In genomic region chr14:76936671-76937070, GRCm38 (mm10) we compare ENCODE assay signal across 16 mouse cellular contexts.
DNase-seq lines count a peak whose midpoint lies in the region; ATAC-seq and TF ChIP-seq lines count a peak whose summit lies in the region.
"Had no signal": no experiment of that assay in that cellular context is flagged by ENCODE, and none has a peak within 500 bp of the region (broad histone marks: within the 10 kb centered on the region; RNA-seq: fewer than 3 reads in every experiment).

No protein-coding gene starts in this region.

- no peak overlapping the region for H3K27ac ChIP-seq in lung, embryonic 14.5 days (ENCODE audit: low read depth)
- H3K27ac ChIP-seq: gastrocnemius, adult 2 months; lung, embryonic 15.5 days; midbrain, embryonic 15.5 days; neural tube, embryonic 13.5 days had no signal

- H3K4me1 ChIP-seq in lung, embryonic 14.5 days (ENCODE audit: insufficient read depth) = peaks cover 8% of the 10 kb centered on the region; the same call in 1 of the 2 replicates
- peaks cover 2% of the 10 kb centered on the region for H3K4me1 ChIP-seq in lung, adult 2 months (ENCODE audit: control insufficient read depth, insufficient read depth, low read length)
- H3K4me1 ChIP-seq: midbrain, embryonic 15.5 days; neural tube, embryonic 13.5 days had no signal

- TF ChIP-seq CTCF in lung, embryonic 14.5 days (IDR thresholded peaks at IDR 0.05; ENCODE audit: low read depth) = no peak
- no peak for TF ChIP-seq CTCF in lung, adult 2 months (IDR thresholded peaks at IDR 0.05; ENCODE audit: insufficient read depth, low read length)

- no peak overlapping the region for H3K9ac ChIP-seq in lung, embryonic 14.5 days
- H3K9ac ChIP-seq: heart, embryonic 12.5 days; limb, embryonic 12.5 days; lung, embryonic 15.5 days; midbrain, embryonic 15.5 days; neural tube, embryonic 13.5 days had no signal

- no peak overlapping the region for H3K4me3 ChIP-seq in lung, embryonic 14.5 days (ENCODE audit: low read depth, low read length)
- no peak overlapping the region for H3K4me3 ChIP-seq in lung, adult 2 months (replicated peaks; ENCODE audit: extremely low read depth, low read depth, low read length)
- H3K4me3 ChIP-seq: gastrocnemius, adult 2 months; heart, embryonic 12.5 days; limb, embryonic 12.5 days; lung, embryonic 15.5 days; midbrain, embryonic 15.5 days; neural tube, embryonic 13.5 days had no signal

- WGBS in lung, embryonic 14.5 days = 67% methylated on average over 1 of the region's 1 CpGs
- WGBS in lung, adult 2 months = 84% methylated on average over 1 of the region's 1 CpGs

- ATAC-seq in lung, embryonic 14.5 days (ENCODE audit: insufficient read depth) = no peak
- ATAC-seq: intestine, embryonic 16.5 days; midbrain, embryonic 15.5 days had no signal

- DNase-seq in adrenal gland, postnatal 14 days = peak; percentile 27
- DNase-seq in adrenal gland, postnatal 4 days (ENCODE audit: low spot score in 2 of 2) = no peak
- peak; percentile 44 for DNase-seq in lung, embryonic 14.5 days
- DNase-seq in lung, adult 2 months = no peak
- peak; percentile 45 to 72 for DNase-seq in cerebellum, postnatal 25 days
- peak; percentile 53 for DNase-seq in lung, postnatal 36 days
- no peak for DNase-seq in thymus, postnatal 0 days (ENCODE audit: low spot score)
- DNase-seq in liver = no peak
- DNase-seq: gastrocnemius, adult 2 months; layer of hippocampus, postnatal 36 days had no signal

- no peaks in the 10 kb centered on the region for H3K36me3 ChIP-seq in lung, embryonic 14.5 days (ENCODE audit: insufficient read depth)
- H3K36me3 ChIP-seq: heart, embryonic 12.5 days; limb, embryonic 12.5 days; lung, embryonic 15.5 days; midbrain, embryonic 15.5 days; neural tube, embryonic 13.5 days had no signal

- H3K27me3 ChIP-seq in lung, embryonic 14.5 days (ENCODE audit: insufficient read depth, low read length) = no peaks in the 10 kb centered on the region
- H3K27me3 ChIP-seq: heart, embryonic 12.5 days; limb, embryonic 12.5 days; lung, embryonic 15.5 days; midbrain, embryonic 15.5 days; neural tube, embryonic 13.5 days had no signal

- TF ChIP-seq POLR2A in lung, adult 2 months (IDR thresholded peaks at IDR 0.05; ENCODE audit: borderline replicate concordance, extremely low read depth, low read depth, low read length) = no peak

- H3K4me2 ChIP-seq in lung, embryonic 14.5 days = no peak overlapping the region
- H3K4me2 ChIP-seq: heart, embryonic 12.5 days; limb, embryonic 12.5 days; lung, embryonic 15.5 days; midbrain, embryonic 15.5 days; neural tube, embryonic 13.5 days had no signal

- no peaks in the 10 kb centered on the region for H3K9me3 ChIP-seq in lung, embryonic 14.5 days (ENCODE audit: low read depth, low read length)
- H3K9me3 ChIP-seq: heart, embryonic 12.5 days; limb, embryonic 12.5 days; lung, embryonic 15.5 days; midbrain, embryonic 15.5 days; neural tube, embryonic 13.5 days had no signal

Comparison
In these comparisons a context has a peak if more than half of its experiments do, and no peak if none do; other contexts are left out.
1. DNase-seq: peak in adrenal gland, postnatal 14 days (single experiment), lung, embryonic 14.5 days (single experiment), cerebellum, postnatal 25 days (2 of 2) and lung, postnatal 36 days (single experiment); none in adrenal gland, postnatal 4 days (0 of 2), lung, adult 2 months (single experiment), thymus, postnatal 0 days (single experiment) and liver (single experiment).